Mouse (Mus musculus) CH12.LX (cell line): Measurements from ENCODE around the gene Pex14. TPM values are rescaled to one million over a fixed set of nuclear protein-coding genes. Genes with fewer than 3 reads are reported as not detected.

Source experiments
- DNase-seq: peaks from one replicate; pipeline ENCODE4 v3.0.0-alpha.2; 2013; ENCODE audit errors: extremely low read depth
- H3K27ac ChIP-seq: 2 replicates; pipeline ENCODE4 v1.5.1; 2012; ENCODE audit warnings: low read depth, mild to moderate bottlenecking, control low read depth, moderate library complexity; ENCODE audit not compliant: insufficient read depth
- H3K27me3 ChIP-seq: replicated peaks from 2 replicates; pipeline ENCODE3; 2012; ENCODE audit warnings: inconsistent platforms
- H3K36me3 ChIP-seq, 2 experiments: replicated peaks in 1 of 2; 2 replicates each; pipeline versions ENCODE3 to v1.6.1; 2012; ENCODE audit warnings: inconsistent platforms in 1 of 2, low read length in 1 of 2, mild to moderate bottlenecking in 1 of 2, mixed read lengths in 1 of 2, moderate library complexity in 1 of 2; ENCODE audit not compliant: control insufficient read depth in 1 of 2, insufficient read depth in 1 of 2
- H3K4me1 ChIP-seq, 2 experiments: 2 replicates each; pipeline ENCODE4 v1.6.1; 2012; ENCODE audit warnings: inconsistent platforms in 1 of 2, moderate library complexity in 1 of 2; ENCODE audit not compliant: insufficient read depth in 2 of 2, control insufficient read depth in 1 of 2
- H3K4me2 ChIP-seq: 2 replicates; pipeline ENCODE4 v1.6.1; 2012; ENCODE audit warnings: low read depth, mild to moderate bottlenecking, control low read depth; ENCODE audit not compliant: poor library complexity, insufficient read depth, severe bottlenecking
- H3K4me3 ChIP-seq, 3 experiments: fragments of 150-350 bp in 1 of 3; sonication (generic) in 1 of 3; replicated peaks in 1 of 3; 2 replicates each; pipeline versions ENCODE3 to v1.5.1; 2011 to 2012; ENCODE audit warnings: low read depth in 2 of 3, low read length in 2 of 3, mild to moderate bottlenecking in 2 of 3, moderate library complexity in 2 of 3, control low read depth in 1 of 3, improper control_type of control experiment in 1 of 3, inconsistent platforms in 1 of 3, mixed read lengths in 1 of 3; ENCODE audit not compliant: poor library complexity in 1 of 3
- H3K79me2 ChIP-seq: replicated peaks from 2 replicates; pipeline ENCODE4 v1.6.1; 2012; ENCODE audit warnings: mild to moderate bottlenecking, moderate library complexity; ENCODE audit not compliant: control insufficient read depth, poor library complexity, insufficient read depth, severe bottlenecking; ENCODE audit errors: extremely low read depth
- H3K9ac ChIP-seq: 2 replicates; pipeline ENCODE4 v1.6.1; 2012; ENCODE audit warnings: low read depth, mild to moderate bottlenecking, control low read depth, moderate library complexity; ENCODE audit not compliant: insufficient read depth
- H3K9me3 ChIP-seq: replicated peaks from 2 replicates; pipeline ENCODE3; 2012; ENCODE audit warnings: low read length, inconsistent platforms, mixed read lengths
- BHLHE40 ChIP-seq: IDR thresholded peaks from 2 replicates; pipeline ENCODE4 v1.6.1; 2011; ENCODE audit warnings: mild to moderate bottlenecking, low read depth, low read length, improper control_type of control experiment
- CHD1 ChIP-seq: IDR thresholded peaks from 2 replicates; pipeline ENCODE4 v1.6.1; 2012; ENCODE audit warnings: low read depth, low read length, improper control_type of control experiment, inconsistent platforms
- CHD2 ChIP-seq: IDR thresholded peaks from 2 replicates; pipeline ENCODE4 v1.6.1; 2011; ENCODE audit warnings: low read length, improper control_type of control experiment
- CTCF ChIP-seq, 2 experiments: IDR thresholded peaks in 1 of 2; conservative IDR thresholded peaks in 1 of 2; 2 replicates each; pipeline ENCODE4 v1.5.1; 2011 to 2012; ENCODE audit warnings: low read depth in 2 of 2, low read length in 2 of 2, improper control_type of control experiment in 1 of 2, inconsistent platforms in 1 of 2, mild to moderate bottlenecking in 1 of 2, moderate library complexity in 1 of 2
- E2F4 ChIP-seq: IDR thresholded peaks from 2 replicates; pipeline ENCODE4 v1.6.1; 2011; ENCODE audit warnings: low read depth, low read length, improper control_type of control experiment; ENCODE audit not compliant: insufficient replicate concordance
- ELF1 ChIP-seq: IDR thresholded peaks from 2 replicates; pipeline ENCODE4 v1.6.1; 2014; ENCODE audit warnings: low read depth, mild to moderate bottlenecking, inconsistent platforms, low read length, improper control_type of control experiment
- ETS1 ChIP-seq: conservative IDR thresholded peaks from 2 replicates; pipeline ENCODE4 v1.6.1; 2012; ENCODE audit warnings: low read depth, mild to moderate bottlenecking, inconsistent platforms, low read length, improper control_type of control experiment, moderate library complexity
- GABPA ChIP-seq: IDR thresholded peaks from 2 replicates; pipeline ENCODE4 v1.6.1; 2012; ENCODE audit warnings: low read depth, low read length, improper control_type of control experiment, inconsistent platforms; ENCODE audit not compliant: insufficient replicate concordance
- IRF4 ChIP-seq: IDR thresholded peaks from 2 replicates; pipeline ENCODE4 v1.6.1; 2014; ENCODE audit warnings: low read depth, mild to moderate bottlenecking, inconsistent platforms, low read length, improper control_type of control experiment
- JUN ChIP-seq: IDR thresholded peaks from 2 replicates; pipeline ENCODE4 v1.6.1; 2011; ENCODE audit warnings: low read depth, mild to moderate bottlenecking, low read length, improper control_type of control experiment, moderate library complexity; ENCODE audit not compliant: insufficient read depth
- JUND ChIP-seq: conservative IDR thresholded peaks from 2 replicates; pipeline ENCODE4 v1.6.1; 2011; ENCODE audit warnings: low read depth, low read length, improper control_type of control experiment
- KAT2A ChIP-seq: IDR thresholded peaks from 2 replicates; pipeline ENCODE4 v1.6.1; 2012; ENCODE audit warnings: low read length, improper control_type of control experiment, inconsistent platforms; ENCODE audit not compliant: insufficient replicate concordance
- MAFK ChIP-seq: IDR thresholded peaks from 2 replicates; pipeline ENCODE4 v1.6.1; 2011; ENCODE audit warnings: low read length, improper control_type of control experiment; ENCODE audit not compliant: insufficient replicate concordance
- MAX ChIP-seq: IDR thresholded peaks from 2 replicates; pipeline ENCODE4 v1.6.1; 2011; ENCODE audit warnings: low read length, improper control_type of control experiment
- MAZ ChIP-seq: IDR thresholded peaks from 2 replicates; pipeline ENCODE4 v1.6.1; 2012; ENCODE audit warnings: low read depth, mild to moderate bottlenecking, inconsistent platforms, low read length, improper control_type of control experiment, moderate library complexity
- MEF2A ChIP-seq: IDR thresholded peaks from 2 replicates; pipeline ENCODE4 v1.6.1; 2014; ENCODE audit warnings: low read depth, mild to moderate bottlenecking, inconsistent platforms, low read length, improper control_type of control experiment, borderline replicate concordance
- MYC ChIP-seq: IDR thresholded peaks from 2 replicates; pipeline ENCODE4 v1.6.1; 2011; ENCODE audit warnings: low read depth, mild to moderate bottlenecking, improper control_type of control experiment, low read length
- NELFE ChIP-seq: IDR thresholded peaks from 2 replicates; pipeline ENCODE4 v1.6.1; 2011; ENCODE audit warnings: low read depth, low read length, improper control_type of control experiment
- NRF1 ChIP-seq: IDR thresholded peaks from 2 replicates; pipeline ENCODE4 v1.6.1; 2014; ENCODE audit warnings: low read depth, mild to moderate bottlenecking, inconsistent platforms, low read length, improper control_type of control experiment, moderate library complexity
- PAX5 ChIP-seq: IDR thresholded peaks from 2 replicates; pipeline ENCODE4 v1.6.1; 2012; ENCODE audit warnings: low read length, inconsistent platforms, mixed read lengths
- POLR2A ChIP-seq: IDR thresholded peaks from 2 replicates; pipeline ENCODE4 v1.6.1; 2011; ENCODE audit warnings: low read depth, mild to moderate bottlenecking, improper control_type of control experiment, low read length
- POLR2AphosphoS2 ChIP-seq: IDR thresholded peaks from 2 replicates; pipeline ENCODE4 v1.6.1; 2011; ENCODE audit warnings: low read depth, low read length, improper control_type of control experiment
- RAD21 ChIP-seq: IDR thresholded peaks from 2 replicates; pipeline ENCODE4 v1.6.1; 2011; ENCODE audit warnings: low read depth, mild to moderate bottlenecking, low read length, improper control_type of control experiment, moderate library complexity
- RCOR1 ChIP-seq: conservative IDR thresholded peaks from 2 replicates; pipeline ENCODE4 v1.6.1; 2012; ENCODE audit warnings: low read depth, mild to moderate bottlenecking, inconsistent platforms, low read length, improper control_type of control experiment
- SIN3A ChIP-seq: IDR thresholded peaks from 2 replicates; pipeline ENCODE4 v1.6.1; 2012; ENCODE audit warnings: low read length, improper control_type of control experiment, inconsistent platforms
- SMC3 ChIP-seq: IDR thresholded peaks from 2 replicates; pipeline ENCODE4 v1.6.1; 2011; ENCODE audit warnings: low read depth, low read length, improper control_type of control experiment
- TCF12 ChIP-seq: IDR thresholded peaks from 2 replicates; pipeline ENCODE4 v1.6.1; 2014; ENCODE audit warnings: low read depth, mild to moderate bottlenecking, inconsistent platforms, low read length, improper control_type of control experiment
- UBTF ChIP-seq: IDR thresholded peaks from 2 replicates; pipeline ENCODE4 v1.6.1; 2012; ENCODE audit warnings: low read depth, mild to moderate bottlenecking, inconsistent platforms, low read length, improper control_type of control experiment, moderate library complexity
- USF2 ChIP-seq: conservative IDR thresholded peaks from 2 replicates; pipeline ENCODE4 v1.6.1; 2011; ENCODE audit warnings: low read depth, low read length, improper control_type of control experiment
- ZC3H11A ChIP-seq: IDR thresholded peaks from 2 replicates; pipeline ENCODE4 v1.6.1; 2012; ENCODE audit warnings: low read depth, mild to moderate bottlenecking, inconsistent platforms, low read length, improper control_type of control experiment
- ZKSCAN1 ChIP-seq: IDR thresholded peaks from 2 replicates; pipeline ENCODE4 v1.6.1; 2012; ENCODE audit warnings: low read depth, inconsistent platforms, low read length, improper control_type of control experiment, borderline replicate concordance
- ZMIZ1 ChIP-seq: IDR thresholded peaks from 2 replicates; pipeline ENCODE4 v1.6.1; 2012; ENCODE audit warnings: low read depth, mild to moderate bottlenecking, inconsistent platforms, low read length, improper control_type of control experiment
- dilution Hi-C: fragments of 300-500 bp; cut with MboI; formaldehyde crosslinking; loops from 2 replicates; pipeline ENCODE4 v1.14.3; 2020; ENCODE audit warnings: low sequenced_read_pairs; ENCODE audit not compliant: extremely low pct_unique_long_range_greater_than_20kb, extremely low pct_ligation_motif_present
- in situ Hi-C: fragments of 300-500 bp; cut with MboI; formaldehyde crosslinking; loops from 3 replicates; pipeline ENCODE4 v1.14.3; 2019; ENCODE audit warnings: low sequenced_read_pairs, low pct_ligation_motif_present, low pct_unique_long_range_greater_than_20kb, mixed read lengths
- polyA plus RNA-seq: library from polyadenylated mRNA; unstranded; fragments of >175 nt; gene quantifications from 2 replicates; pipeline ENCODE4 v1.2.1, GENCODE M21; 2012; ENCODE audit warnings: low read depth; ENCODE audit not compliant: insufficient read length
- total RNA-seq, 2 experiments: library from RNA; depleted of rRNA; stranded (reverse); fragments of 300-350 nt in 1 of 2; fragments of >200 nt in 1 of 2; gene quantifications; 2 replicates each; pipeline ENCODE4 v1.2.3; 2012 to 2014

Pex14 gene
- total and polyA plus RNA-seq, 3 experiments: 48.5 to 67.7 (median 63.6) TPM

DNA sequence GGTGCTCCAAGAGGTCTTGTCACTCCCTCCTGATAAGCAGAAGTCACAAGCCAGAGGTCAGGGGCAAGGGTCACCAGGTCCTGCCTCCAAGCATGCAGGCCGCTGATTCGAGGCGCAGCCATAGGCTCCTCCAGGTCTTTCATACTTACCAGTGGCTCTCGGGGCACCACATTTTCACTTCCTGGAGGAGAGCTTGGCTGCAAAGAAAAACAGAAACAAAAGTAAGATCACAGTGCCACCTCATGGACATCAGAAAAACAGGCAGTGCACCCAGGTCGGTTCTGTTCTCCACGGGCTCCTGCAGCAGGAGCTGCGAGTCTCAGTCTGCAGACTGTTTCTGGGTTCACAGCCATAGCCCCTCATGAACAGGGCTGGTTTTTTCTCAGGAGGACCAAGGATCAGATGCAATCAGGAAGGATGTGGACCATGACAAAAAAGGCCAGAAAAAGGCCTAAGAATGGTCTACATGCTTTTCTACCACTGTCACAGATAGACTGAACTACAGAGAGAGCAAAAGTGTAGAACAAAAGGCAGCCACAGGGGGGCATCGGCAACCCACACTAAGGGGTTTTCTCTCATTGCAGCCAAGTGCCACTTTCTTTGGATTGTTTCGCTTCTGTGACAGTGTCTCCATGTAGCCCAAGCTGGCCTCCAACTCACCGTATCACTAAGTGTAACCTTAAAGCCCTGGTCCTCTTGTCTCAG lies 23.7 kb downstream of the Pex14 start:
- in situ Hi-C loops (no loop called here), dilution Hi-C loops (no loop called here)
- DNase-seq: peak; percentile 81
- Histone ChIP-seq H3K4me2 (no peak overlapping the region; the same call in 1 of the 2 replicates), H3K36me3 (peaks cover 17 to 65% of the 10 kb centered on the region in 2 experiments), H3K27me3 (no peaks in the 10 kb centered on the region), H3K4me3 (no peak overlapping the region), H3K9me3 (no peaks in the 10 kb centered on the region), H3K9ac (no peak overlapping the region), H3K4me1 (peaks cover 0 to 38% of the 10 kb centered on the region in 2 experiments; a peak in 2 of 4 replicates), H3K79me2 (peaks cover 8% of the 10 kb centered on the region; the same call in 1 of the 2 replicates), H3K27ac (no peak overlapping the region)
- no peak for TF ChIP-seq ETS1
- no peak for TF ChIP-seq ZKSCAN1
- TF ChIP-seq JUND: no peak
- TF ChIP-seq USF2: no peak
- no peak for TF ChIP-seq SIN3A
- TF ChIP-seq PAX5: no peak
- no peak for TF ChIP-seq GABPA
- no peak for TF ChIP-seq ZMIZ1
- TF ChIP-seq MYC: no peak
- no peak for TF ChIP-seq MAZ
- no peak for TF ChIP-seq RCOR1
- TF ChIP-seq POLR2AphosphoS2: no peak
- TF ChIP-seq ELF1: peak; percentile 78; the same call in 1 of the 2 replicates
- no peak for TF ChIP-seq CHD1
- TF ChIP-seq UBTF: no peak
- TF ChIP-seq TCF12: no peak
- TF ChIP-seq SMC3: peak; percentile 64
- no peak for TF ChIP-seq NRF1
- TF ChIP-seq KAT2A: no peak
- TF ChIP-seq NELFE: 0 out of 2 replicates have a peak, but pooled peaks have one; percentile 10
- peak; percentile 23; the same call in 1 of the 2 replicates for TF ChIP-seq IRF4
- TF ChIP-seq BHLHE40: no peak
- TF ChIP-seq CTCF (conservative IDR thresholded peaks at IDR 0.05 in 1 of 2, IDR thresholded peaks at IDR 0.05 in 1 of 2; ENCODE audit: low read depth in 2 of 2, low read length in 2 of 2): peak; percentile 32 to 72; a peak in 2 of 4 replicates
- TF ChIP-seq CHD2: no peak
- no peak for TF ChIP-seq POLR2A
- TF ChIP-seq MEF2A: no peak
- peak; percentile 72 for TF ChIP-seq RAD21
- TF ChIP-seq E2F4: 0 out of 2 replicates have a peak, but pooled peaks have one; percentile 22
- no peak for TF ChIP-seq ZC3H11A
- no peak for TF ChIP-seq JUN
- TF ChIP-seq MAX: no peak
- no peak for TF ChIP-seq MAFK
